Mouse (Mus musculus) ES-Bruce4 (cell line): Measurements from ENCODE around the gene Tgm6. TPM values are rescaled to one million over a fixed set of nuclear protein-coding genes. Genes with fewer than 3 reads are reported as not detected.

ENCODE experiments used
- H3K27ac ChIP-seq: 2 replicates; pipeline ENCODE4 v1.5.1; 2012; ENCODE audit warnings: low read length, inconsistent platforms; ENCODE audit not compliant: insufficient read depth
- H3K27me3 ChIP-seq: 2 replicates; pipeline ENCODE4 v1.6.1; 2012; ENCODE audit warnings: mild to moderate bottlenecking, low read length, inconsistent platforms; ENCODE audit not compliant: control insufficient read depth, poor library complexity, insufficient read depth, severe bottlenecking
- H3K36me3 ChIP-seq: 2 replicates; pipeline ENCODE4 v1.6.1; 2012; ENCODE audit warnings: inconsistent platforms, mild to moderate bottlenecking, low read length, moderate library complexity; ENCODE audit not compliant: control insufficient read depth, poor library complexity, insufficient read depth, severe bottlenecking
- H3K4me1 ChIP-seq: one replicate; pipeline ENCODE4 v1.8.1; 2011; ENCODE audit warnings: low read length; ENCODE audit not compliant: control insufficient read depth, insufficient read depth
- H3K4me3 ChIP-seq: 2 replicates; pipeline ENCODE4 v1.5.1; 2011; ENCODE audit warnings: low read depth, mild to moderate bottlenecking, low read length
- H3K9ac ChIP-seq: 2 replicates; pipeline ENCODE4 v1.6.1; 2012; ENCODE audit warnings: low read depth, mild to moderate bottlenecking, inconsistent platforms; ENCODE audit not compliant: poor library complexity, severe bottlenecking
- H3K9me3 ChIP-seq: replicated peaks from 2 replicates; pipeline ENCODE4 v1.6.1; 2012; ENCODE audit warnings: mild to moderate bottlenecking, low read length, inconsistent platforms; ENCODE audit not compliant: control insufficient read depth, poor library complexity, insufficient read depth, severe bottlenecking
- CTCF ChIP-seq: IDR thresholded peaks from one replicate; pipeline ENCODE4 v1.8.1; 2011; ENCODE audit warnings: low read depth, low read length
- EP300 ChIP-seq: IDR thresholded peaks from 2 replicates; pipeline ENCODE4 v1.6.1; 2011; ENCODE audit warnings: low read depth, low read length; ENCODE audit not compliant: insufficient read depth
- POLR2A ChIP-seq: IDR thresholded peaks from one replicate; pipeline ENCODE4 v1.8.1; 2011; ENCODE audit warnings: low read length; ENCODE audit not compliant: insufficient read depth
- polyA plus RNA-seq: library from polyadenylated mRNA; stranded (reverse); fragments of >200 nt; gene quantifications from 2 replicates; pipeline ENCODE4 v1.2.4, GENCODE M21; 2011; ENCODE audit warnings: low read depth; ENCODE audit not compliant: missing spikeins, insufficient read depth, insufficient read length

The Tgm6 gene
- polyA plus RNA-seq, 1 experiment = not detected

DNA sequence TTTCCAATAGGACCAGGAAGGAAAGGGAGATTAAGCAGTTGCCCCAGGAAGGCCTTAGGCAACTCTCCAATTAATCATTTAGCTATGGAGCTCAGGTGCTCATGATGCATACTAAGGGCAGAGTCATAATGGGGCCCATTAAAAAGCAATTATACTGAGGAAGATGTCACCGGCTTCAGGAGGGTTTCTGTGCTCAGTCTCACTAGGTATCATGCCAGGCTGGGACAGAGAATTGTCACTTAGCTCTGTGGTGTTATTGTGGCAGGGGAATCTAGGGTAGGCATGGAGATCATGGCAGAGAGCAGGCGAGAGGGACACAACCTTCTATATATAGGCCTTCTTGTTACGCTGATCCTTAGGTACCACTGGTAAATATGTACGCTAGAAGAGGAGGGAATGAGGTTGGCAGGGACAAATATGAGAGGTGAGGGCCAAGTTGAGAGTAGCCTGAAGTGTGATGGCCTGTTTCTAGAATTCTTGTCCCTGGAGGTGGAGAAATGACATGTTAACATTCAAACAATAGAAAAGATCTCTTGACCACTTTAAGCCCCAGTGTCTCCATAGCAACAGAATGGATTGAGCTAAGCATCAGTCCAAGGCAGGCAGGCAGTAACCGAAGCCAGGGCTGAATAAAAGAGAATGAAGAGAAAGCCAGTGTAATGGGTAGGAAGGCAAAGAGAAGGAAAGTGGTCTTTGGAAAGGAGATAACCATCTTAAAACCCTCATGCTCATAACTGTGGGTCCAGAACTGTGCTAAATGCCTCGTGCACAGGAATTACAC, 13.3 kb downstream of the Tgm6 start:
- Histone ChIP-seq H3K4me1 (no peaks in the 10 kb centered on the region), H3K4me3 (no peak overlapping the region), H3K36me3 (no peaks in the 10 kb centered on the region), H3K27me3 (no peaks in the 10 kb centered on the region), H3K9me3 (no peaks in the 10 kb centered on the region), H3K27ac (no peak overlapping the region), H3K9ac (no peak overlapping the region)
- TF ChIP-seq CTCF = no peak

DNA sequence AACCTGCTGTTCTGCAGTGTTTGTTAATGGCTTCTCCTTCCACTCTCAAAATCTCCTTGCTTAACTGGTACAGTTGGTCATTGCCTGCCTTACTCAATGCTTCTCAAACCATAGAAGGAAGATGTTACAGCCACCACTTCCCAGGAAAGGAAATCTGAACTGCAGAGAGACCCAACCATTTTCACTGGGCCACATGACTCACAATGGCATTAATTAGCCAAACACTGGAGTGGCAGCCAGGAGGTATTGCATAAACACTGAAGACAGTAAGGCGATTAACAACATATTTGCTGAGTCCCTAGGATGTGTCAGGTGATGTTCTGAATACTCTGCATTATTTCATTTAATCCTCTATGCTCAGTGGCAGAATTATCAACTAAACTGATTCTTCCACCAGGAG, 13.9 kb downstream of the Tgm6 start:
- no peak overlapping the region for H3K27ac ChIP-seq

DNA sequence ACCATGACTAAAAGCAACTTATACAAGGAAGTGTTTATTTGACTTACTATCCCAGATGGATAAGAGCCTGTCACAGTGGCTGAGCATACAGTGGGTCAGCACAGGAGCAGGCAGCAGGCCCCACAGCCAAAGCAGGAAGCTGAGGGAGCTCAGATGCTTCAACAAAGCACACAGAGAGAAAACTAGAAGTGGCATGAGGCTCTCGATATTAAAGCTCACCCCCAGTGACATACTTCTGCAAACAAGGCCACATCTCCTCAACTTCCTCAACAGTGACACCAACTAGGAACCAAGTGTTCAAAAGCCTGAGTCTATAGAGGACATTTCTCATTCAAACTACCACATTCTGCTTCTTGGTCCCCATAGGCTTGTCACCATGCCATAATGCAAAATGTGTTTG, 17.5 kb downstream of the Tgm6 start:
- TF ChIP-seq POLR2A (no peak), CTCF (no peak), EP300 (no peak)

More for the DNA sequence above, 13.9 kb downstream of the Tgm6 start:
- H3K9me3 ChIP-seq = no peaks in the 10 kb centered on the region
- no peak overlapping the region for H3K4me3 ChIP-seq
- H3K36me3 ChIP-seq = no peaks in the 10 kb centered on the region
- H3K27me3 ChIP-seq = no peaks in the 10 kb centered on the region
- no peak for TF ChIP-seq EP300
- no peak for TF ChIP-seq CTCF
- no peak for TF ChIP-seq POLR2A
- H3K4me1 ChIP-seq = no peaks in the 10 kb centered on the region
- no peak overlapping the region for H3K9ac ChIP-seq

DNA sequence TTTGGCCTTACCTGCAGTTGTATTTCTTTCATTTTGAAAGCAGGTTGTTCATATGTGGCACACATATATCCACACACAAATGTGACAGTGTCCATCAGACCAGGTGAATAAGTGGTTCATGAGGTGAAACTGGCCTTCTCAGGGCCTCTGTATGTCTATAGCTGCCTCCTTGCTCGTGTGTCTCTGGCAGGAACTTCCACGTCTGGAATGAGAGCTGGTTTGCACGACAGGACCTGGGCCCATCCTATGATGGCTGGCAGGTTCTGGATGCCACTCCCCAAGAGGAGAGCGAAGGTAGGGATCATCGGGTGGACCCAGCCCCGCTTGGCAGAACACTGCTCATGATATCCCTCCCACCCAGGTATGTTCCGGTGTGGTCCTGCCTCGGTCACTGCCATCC, 30.8 kb downstream of the Tgm6 start:
- Histone ChIP-seq H3K9me3 (no peaks in the 10 kb centered on the region), H3K27me3 (no peaks in the 10 kb centered on the region), H3K9ac (no peak overlapping the region), H3K36me3 (no peaks in the 10 kb centered on the region), H3K27ac (no peak overlapping the region), H3K4me3 (no peak overlapping the region), H3K4me1 (no peaks in the 10 kb centered on the region)
- TF ChIP-seq CTCF (no peak), POLR2A (no peak)

More for the DNA sequence above, 17.5 kb downstream of the Tgm6 start:
- Histone ChIP-seq H3K36me3 (no peaks in the 10 kb centered on the region), H3K27me3 (no peaks in the 10 kb centered on the region), H3K4me1 (no peaks in the 10 kb centered on the region), H3K27ac (no peak overlapping the region), H3K9me3 (no peaks in the 10 kb centered on the region; the same call in 1 of the 2 replicates), H3K9ac (no peak overlapping the region), H3K4me3 (no peak overlapping the region)

DNA sequence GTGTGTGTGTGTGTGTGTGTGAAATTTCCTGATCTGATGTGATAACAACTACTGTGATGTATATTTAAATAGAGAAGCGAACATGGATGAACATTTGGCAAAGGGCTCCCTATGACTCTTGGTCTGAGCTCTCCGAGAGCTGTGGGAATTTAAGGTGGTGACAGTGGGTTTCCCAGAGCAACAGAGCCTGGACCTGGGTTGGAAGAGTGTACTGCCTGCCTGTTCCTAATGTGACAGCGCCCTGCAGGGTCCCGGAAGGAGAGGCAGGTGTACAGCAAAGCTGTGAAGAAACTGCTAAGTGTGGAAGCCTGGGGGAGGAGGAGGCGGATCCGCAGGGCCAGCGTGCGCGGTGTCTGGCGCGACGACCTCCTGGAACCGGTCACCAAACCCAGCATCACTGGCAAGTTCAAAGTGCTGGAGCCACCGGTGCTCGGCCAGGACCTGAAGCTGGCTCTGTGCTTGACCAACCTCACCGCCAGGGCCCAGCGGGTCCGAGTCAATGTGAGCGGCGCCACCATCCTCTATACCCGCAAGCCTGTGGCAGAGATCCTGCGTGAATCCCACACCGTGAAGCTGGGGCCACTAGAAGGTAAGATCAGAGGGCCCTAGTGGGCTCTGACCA, 32.6 kb downstream of the Tgm6 start:
- H3K4me1 ChIP-seq = no peaks in the 10 kb centered on the region
- no peak overlapping the region for H3K27ac ChIP-seq
- H3K4me3 ChIP-seq = peak overlapping the region; percentile 48
- H3K36me3 ChIP-seq = no peaks in the 10 kb centered on the region
- no peaks in the 10 kb centered on the region for H3K9me3 ChIP-seq
- H3K27me3 ChIP-seq = no peaks in the 10 kb centered on the region
- no peak overlapping the region for H3K9ac ChIP-seq
- TF ChIP-seq EP300 (no peak), POLR2A (no peak), CTCF (no peak)

DNA sequence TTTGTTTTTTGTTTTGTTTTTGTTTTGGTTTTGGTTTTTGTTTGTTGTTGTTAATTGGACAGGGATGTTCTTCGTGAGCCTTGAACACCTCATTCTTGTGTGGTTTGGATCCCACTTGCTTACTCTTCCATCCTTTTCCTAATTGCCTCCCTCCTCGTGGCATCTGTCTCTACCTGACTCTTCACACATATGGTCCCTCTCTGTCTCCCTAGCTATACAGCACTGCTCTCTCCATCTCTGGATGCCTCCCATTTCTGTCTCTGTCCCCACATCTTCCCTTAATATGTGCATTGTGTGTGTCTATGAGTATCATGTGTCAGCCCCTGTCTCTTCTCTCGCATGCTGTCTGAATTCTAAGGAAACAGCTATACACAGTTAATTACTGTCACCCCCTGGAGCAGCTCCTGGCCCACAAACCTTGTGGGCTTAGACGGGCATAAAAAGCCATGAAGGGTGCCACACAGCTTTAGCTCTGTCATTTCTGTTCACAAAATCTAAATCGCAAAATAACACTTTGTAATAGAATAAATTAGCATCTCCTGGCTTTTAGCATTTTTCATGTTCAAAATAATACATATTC, 34.0 kb downstream of the Tgm6 start:
- H3K27me3 ChIP-seq = no peaks in the 10 kb centered on the region
- no peaks in the 10 kb centered on the region for H3K36me3 ChIP-seq
- no peak overlapping the region for H3K9ac ChIP-seq
- H3K4me1 ChIP-seq = no peaks in the 10 kb centered on the region
- H3K4me3 ChIP-seq = no peak overlapping the region
- TF ChIP-seq POLR2A = no peak
- no peak for TF ChIP-seq EP300
- no peak for TF ChIP-seq CTCF
- H3K9me3 ChIP-seq = no peaks in the 10 kb centered on the region
- no peak overlapping the region for H3K27ac ChIP-seq
